ENCODE assay signal across 9 mouse cellular contexts in genomic region chr1:92640393-92640792, GRCm38 (mm10). TPM values are rescaled to one million over a fixed set of nuclear protein-coding genes. Genes with fewer than 3 reads are reported as not detected.
A peak's percentile ranks its signal among the peaks of the same experiment; 100 is the strongest.
DNase-seq lines count a peak whose midpoint lies in the region; ATAC-seq and TF ChIP-seq lines count a peak whose summit lies in the region.
"Had no signal": no experiment of that assay in that cellular context is flagged by ENCODE, and none has a peak within 500 bp of the region (broad histone marks: within the 10 kb centered on the region; RNA-seq: fewer than 3 reads in every experiment).

No protein-coding gene starts in this region.

- H3K9me3 ChIP-seq in embryonic facial prominence, embryonic 11.5 days (replicated peaks; ENCODE audit: control insufficient read depth, low read length) = no peaks in the 10 kb centered on the region
- no peaks in the 10 kb centered on the region for H3K9me3 ChIP-seq in limb, embryonic 12.5 days
- H3K9me3 ChIP-seq in stomach, embryonic 15.5 days = no peaks in the 10 kb centered on the region

- H3K4me3 ChIP-seq in left cerebral cortex, adult 2 months = peak overlapping the region; percentile 97; the same call in 1 of the 2 replicates
- peak overlapping the region; percentile 82 for H3K4me3 ChIP-seq in embryonic facial prominence, embryonic 11.5 days (ENCODE audit: low read depth, low read length)
- peak overlapping the region; percentile 91 for H3K4me3 ChIP-seq in limb, embryonic 12.5 days (replicated peaks)
- peak overlapping the region; percentile 73; the same call in 1 of the 2 replicates for H3K4me3 ChIP-seq in stomach, embryonic 15.5 days (replicated peaks)

- H3K36me3 ChIP-seq in embryonic facial prominence, embryonic 11.5 days (replicated peaks; ENCODE audit: control insufficient read depth, insufficient read depth, low read depth, low read length) = no peaks in the 10 kb centered on the region; the same call in 1 of the 2 replicates
- peaks cover 42% of the 10 kb centered on the region for H3K36me3 ChIP-seq in limb, embryonic 12.5 days
- peaks cover 15% of the 10 kb centered on the region; the same call in 1 of the 2 replicates for H3K36me3 ChIP-seq in stomach, embryonic 15.5 days

- H3K27ac ChIP-seq in left cerebral cortex, adult 2 months = no peak overlapping the region
- H3K27ac ChIP-seq in embryonic facial prominence, embryonic 11.5 days (replicated peaks; ENCODE audit: low read depth, low read length) = no peak overlapping the region
- H3K27ac ChIP-seq in limb, embryonic 12.5 days = no peak overlapping the region
- no peak overlapping the region for H3K27ac ChIP-seq in stomach, embryonic 15.5 days

- WGBS in embryonic facial prominence, embryonic 11.5 days = 90% methylated on average over 6 of the region's 6 CpGs
- 88% methylated on average over 6 of the region's 6 CpGs for WGBS in limb, embryonic 12.5 days
- WGBS in stomach, embryonic 15.5 days = 82% methylated on average over 6 of the region's 6 CpGs

- intact Hi-C loops in left cerebral cortex, adult 2 months (cut with DNase I) = no loop called here
- intact Hi-C loops in left cerebral cortex, postnatal 4 days (cut with DNase I) = no loop called here
- intact Hi-C loops in left cerebral cortex, postnatal 25 days (cut with DNase I) = loop anchor here (5.0 kb wide), 1 partner anchor 267 kb away; the partner anchor contains the start of gene Dusp28

- no peak for DNase-seq in left cerebral cortex, adult 2 months (ENCODE audit: extremely low spot score in 1 of 2, low spot score in 2 of 2)
- no peak for DNase-seq in left cerebral cortex, postnatal 4 days
- DNase-seq in embryonic facial prominence, embryonic 11.5 days (ENCODE audit: low spot score) = no peak
- DNase-seq in left cerebral cortex, postnatal 25 days (ENCODE audit: low spot score in 2 of 2) = no peak
- DNase-seq in layer of hippocampus, postnatal 25 days (ENCODE audit: extremely low spot score in 1 of 2, low spot score in 1 of 2) = no peak
- no peak for DNase-seq in layer of hippocampus, adult 9-11 months

- H3K9ac ChIP-seq in embryonic facial prominence, embryonic 11.5 days (replicated peaks; ENCODE audit: low read length) = no peak overlapping the region
- 0 out of 2 replicates have a peak overlapping the region, but pooled peaks have one; percentile 93 for H3K9ac ChIP-seq in limb, embryonic 12.5 days (replicated peaks)
- no peak overlapping the region for H3K9ac ChIP-seq in stomach, embryonic 15.5 days

- H3K4me1 ChIP-seq in embryonic facial prominence, embryonic 11.5 days (ENCODE audit: control insufficient read depth, insufficient read depth, low read length) = no peaks in the 10 kb centered on the region; the same call in 1 of the 2 replicates
- peaks cover 18% of the 10 kb centered on the region for H3K4me1 ChIP-seq in limb, embryonic 12.5 days (replicated peaks)
- H3K4me1 ChIP-seq in stomach, embryonic 15.5 days = peaks cover 12% of the 10 kb centered on the region

- no peak for TF ChIP-seq CTCF in left cerebral cortex, adult 2 months (IDR thresholded peaks at IDR 0.05)

- no peak for ATAC-seq in embryonic facial prominence, embryonic 11.5 days (replicated peaks; ENCODE audit: insufficient number of reproducible peaks, low FRiP score, low TSS enrichment, low read depth)
- no peak for ATAC-seq in limb, embryonic 12.5 days (ENCODE audit: insufficient number of reproducible peaks, insufficient read depth, low FRiP score, low TSS enrichment, low read depth)
- no peak for ATAC-seq in stomach, embryonic 15.5 days (ENCODE audit: insufficient read depth, low FRiP score, low read depth)

- no peaks in the 10 kb centered on the region for H3K27me3 ChIP-seq in embryonic facial prominence, embryonic 11.5 days (ENCODE audit: control insufficient read depth, insufficient read depth, low read length)
- peaks cover 3% of the 10 kb centered on the region for H3K27me3 ChIP-seq in limb, embryonic 12.5 days
- H3K27me3 ChIP-seq in stomach, embryonic 15.5 days (replicated peaks) = no peaks in the 10 kb centered on the region

- H3K4me2 ChIP-seq in embryonic facial prominence, embryonic 11.5 days (ENCODE audit: low read depth, low read length) = peak overlapping the region; percentile 92; the same call in 1 of the 2 replicates
- peak overlapping the region; percentile 100 for H3K4me2 ChIP-seq in limb, embryonic 12.5 days
- H3K4me2 ChIP-seq in stomach, embryonic 15.5 days = peak overlapping the region; percentile 91

RNA-seq across cellular contexts. Expression of gene Cops9, which starts 1.4 kb away (rescaled TPM):
- 100 to 1,000 TPM; 237 TPM for total RNA-seq in left cerebral cortex, adult 2 months (2021)
- 100 to 1,000 TPM; 231 to 252 TPM for total RNA-seq in left cerebral cortex, postnatal 4 days (2021)
- polyA plus RNA-seq in embryonic facial prominence, embryonic 11.5 days (2014; fragmentation: Nextera tagmentation; extraction: Ambion mirVana) = 307 and 343 TPM in 2 replicates
- 362 and 363 TPM in 2 replicates for polyA plus RNA-seq in limb, embryonic 12.5 days (2016; fragmentation: Nextera tagmentation; extraction: Ambion mirVana)
- polyA plus RNA-seq in stomach, embryonic 15.5 days (2015; fragmentation: Nextera tagmentation; extraction: Ambion mirVana) = 349 and 369 TPM in 2 replicates
- total RNA-seq in left cerebral cortex, postnatal 25 days (2021) = 100 to 1,000 TPM; 232 to 248 TPM
- total RNA-seq in layer of hippocampus, postnatal 25 days (2021) = 100 to 1,000 TPM; 323 to 367 TPM

RNA-seq across cellular contexts. Expression of gene Otos, which starts 8.2 kb away (rescaled TPM):
- not detected for total RNA-seq in left cerebral cortex, adult 2 months (2021)
- total RNA-seq in left cerebral cortex, postnatal 4 days (2021) = not detected
- 0.25 TPM in 1 of 2 replicates, not detected in the other for polyA plus RNA-seq in embryonic facial prominence, embryonic 11.5 days (2014; fragmentation: Nextera tagmentation; extraction: Ambion mirVana)
- not detected in 2 replicates for polyA plus RNA-seq in limb, embryonic 12.5 days (2016; fragmentation: Nextera tagmentation; extraction: Ambion mirVana)
- 0.19 and 0.21 TPM in 2 replicates for polyA plus RNA-seq in stomach, embryonic 15.5 days (2015; fragmentation: Nextera tagmentation; extraction: Ambion mirVana)
- not detected for total RNA-seq in left cerebral cortex, postnatal 25 days (2021)
- total RNA-seq in layer of hippocampus, postnatal 25 days (2021) = under 1 TPM; 0.38 to 0.44 TPM
- total RNA-seq: adrenal gland, adult 18-20 months had no signal

RNA-seq across cellular contexts. Expression of gene Olfr12, which starts 22.8 kb away (rescaled TPM):
- not detected for total RNA-seq in left cerebral cortex, adult 2 months (2021)
- total RNA-seq in left cerebral cortex, postnatal 4 days (2021) = not detected
- polyA plus RNA-seq in embryonic facial prominence, embryonic 11.5 days (2014; fragmentation: Nextera tagmentation; extraction: Ambion mirVana) = 0.11 TPM in 1 of 2 replicates, not detected in the other
- polyA plus RNA-seq in limb, embryonic 12.5 days (2016; fragmentation: Nextera tagmentation; extraction: Ambion mirVana) = not detected in 2 replicates
- polyA plus RNA-seq in stomach, embryonic 15.5 days (2015; fragmentation: Nextera tagmentation; extraction: Ambion mirVana) = not detected in 2 replicates
- not detected for total RNA-seq in left cerebral cortex, postnatal 25 days (2021)
- total RNA-seq in layer of hippocampus, postnatal 25 days (2021) = under 1 TPM in 1 of 2 experiments, not detected in 1; 0.12 TPM
- total RNA-seq: adrenal gland, adult 18-20 months had no signal

RNA-seq across cellular contexts. Expression of gene Olfr1410, which starts 34.8 kb away (rescaled TPM):
- total RNA-seq in left cerebral cortex, adult 2 months (2021) = not detected
- not detected for total RNA-seq in left cerebral cortex, postnatal 4 days (2021)
- polyA plus RNA-seq in embryonic facial prominence, embryonic 11.5 days (2014; fragmentation: Nextera tagmentation; extraction: Ambion mirVana) = not detected in 2 replicates
- polyA plus RNA-seq in limb, embryonic 12.5 days (2016; fragmentation: Nextera tagmentation; extraction: Ambion mirVana) = not detected in 2 replicates
- not detected in 2 replicates for polyA plus RNA-seq in stomach, embryonic 15.5 days (2015; fragmentation: Nextera tagmentation; extraction: Ambion mirVana)
- total RNA-seq in left cerebral cortex, postnatal 25 days (2021) = not detected
- not detected for total RNA-seq in layer of hippocampus, postnatal 25 days (2021)
- total RNA-seq: adrenal gland, adult 18-20 months had no signal

RNA-seq across cellular contexts. Expression of gene Olfr1411, which starts 46.2 kb away (rescaled TPM):
- not detected for total RNA-seq in left cerebral cortex, adult 2 months (2021)
- total RNA-seq in left cerebral cortex, postnatal 4 days (2021) = not detected
- not detected in 2 replicates for polyA plus RNA-seq in embryonic facial prominence, embryonic 11.5 days (2014; fragmentation: Nextera tagmentation; extraction: Ambion mirVana)
- not detected in 2 replicates for polyA plus RNA-seq in limb, embryonic 12.5 days (2016; fragmentation: Nextera tagmentation; extraction: Ambion mirVana)
- polyA plus RNA-seq in stomach, embryonic 15.5 days (2015; fragmentation: Nextera tagmentation; extraction: Ambion mirVana) = not detected in 2 replicates
- not detected for total RNA-seq in left cerebral cortex, postnatal 25 days (2021)
- not detected for total RNA-seq in layer of hippocampus, postnatal 25 days (2021)
- total RNA-seq: adrenal gland, adult 18-20 months had no signal
